Mouse (Mus musculus): ENCODE results near the gene Mup13.
"Not testable (repeated sequence)": the region's sequence is repeated elsewhere in the genome, so short reads cannot be mapped to it uniquely, and the experiment has no call there.

Mup13 gene

DNA sequence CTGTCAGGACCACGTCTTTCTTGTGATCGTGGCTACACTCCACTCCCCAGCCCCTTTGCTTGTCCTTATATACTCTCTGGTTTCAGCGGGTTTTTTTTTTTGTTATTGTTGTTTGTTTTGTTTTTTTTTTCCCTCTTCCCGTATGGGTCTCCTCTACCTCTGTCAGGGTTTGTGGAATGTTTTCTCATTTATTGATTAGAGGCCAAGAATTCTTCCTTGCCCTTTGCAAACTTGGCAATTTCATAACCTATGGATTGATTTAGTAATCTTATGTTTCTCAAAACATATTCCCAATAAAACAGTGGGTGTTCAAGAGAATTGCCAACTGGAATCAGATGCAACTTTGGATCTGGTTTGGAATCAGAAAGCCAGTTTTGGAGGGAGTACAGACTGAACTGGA lies at the start of gene Mup13:
Mup13 (minus strand) TSS at position 101 of the 400 bp plus-strand sequence.
- DNase-seq (ENCODE audit: low spot score) = not testable (repeated sequence)

All from ovary, postnatal 14 days (tissue).